Comparison of ENCODE assay signal across 13 mouse cellular contexts in the genomic region with DNA sequence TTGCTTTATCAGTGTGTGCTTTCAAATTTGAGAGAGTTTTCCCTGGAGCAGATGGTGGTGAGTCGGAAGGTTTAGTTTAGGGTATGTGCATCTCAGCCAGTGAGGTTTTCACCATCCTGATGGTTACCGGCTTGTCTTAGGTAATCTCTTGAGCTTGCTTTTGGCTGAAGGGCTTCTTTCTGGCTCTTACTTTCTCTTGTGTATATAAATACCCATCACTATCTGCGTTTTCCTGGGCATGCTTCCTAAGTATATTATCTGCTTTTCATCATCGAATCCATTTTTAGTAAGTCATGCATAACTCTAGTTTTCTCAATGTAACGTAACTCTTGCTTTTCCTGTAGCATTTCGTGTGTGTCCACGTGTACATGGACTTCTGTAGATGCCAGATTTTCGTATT. TPM values are rescaled to one million over a fixed set of nuclear protein-coding genes. Genes with fewer than 3 reads are reported as not detected.
A peak's percentile ranks its signal among the peaks of the same experiment; 100 is the strongest.
DNase-seq lines count a peak whose midpoint lies in the region; ATAC-seq and TF ChIP-seq lines count a peak whose summit lies in the region.
"Had no signal": no experiment of that assay in that cellular context is flagged by ENCODE, and none has a peak within 500 bp of the region (broad histone marks: within the 10 kb centered on the region; RNA-seq: fewer than 3 reads in every experiment).

No protein-coding gene starts in this region.

- no peaks in the 10 kb centered on the region for H3K9me3 ChIP-seq in forebrain, postnatal 0 days (ENCODE audit: low read length)
- H3K9me3 ChIP-seq in forebrain, embryonic 16.5 days (ENCODE audit: control insufficient read depth, low read length) = no peaks in the 10 kb centered on the region
- H3K9me3 ChIP-seq in intestine, embryonic 14.5 days (ENCODE audit: control insufficient read depth, low read length) = no peaks in the 10 kb centered on the region
- no peaks in the 10 kb centered on the region for H3K9me3 ChIP-seq in intestine, postnatal 0 days (ENCODE audit: control insufficient read depth)
- no peaks in the 10 kb centered on the region for H3K9me3 ChIP-seq in liver, embryonic 13.5 days (replicated peaks)
- H3K9me3 ChIP-seq: hindbrain, embryonic 10.5 days; midbrain, embryonic 10.5 days had no signal

- H3K27me3 ChIP-seq in forebrain, postnatal 0 days (ENCODE audit: insufficient read depth, low read length) = no peaks in the 10 kb centered on the region
- no peaks in the 10 kb centered on the region for H3K27me3 ChIP-seq in forebrain, embryonic 16.5 days (replicated peaks; ENCODE audit: control insufficient read depth, insufficient read depth, low read length)
- H3K27me3 ChIP-seq in intestine, embryonic 14.5 days (replicated peaks; ENCODE audit: control insufficient read depth, insufficient read depth, low read length) = no peaks in the 10 kb centered on the region
- no peaks in the 10 kb centered on the region for H3K27me3 ChIP-seq in intestine, postnatal 0 days (replicated peaks; ENCODE audit: control insufficient read depth, insufficient read depth, low read length)
- H3K27me3 ChIP-seq in liver, embryonic 13.5 days = no peaks in the 10 kb centered on the region

- WGBS in forebrain, postnatal 0 days = 70% methylated on average over 8 of the region's 8 CpGs
- 84% methylated on average over 8 of the region's 8 CpGs for WGBS in forebrain, embryonic 16.5 days
- 61% methylated on average over 8 of the region's 8 CpGs for WGBS in intestine, embryonic 14.5 days
- WGBS in intestine, postnatal 0 days = 70% methylated on average over 8 of the region's 8 CpGs
- 33% methylated on average over 8 of the region's 8 CpGs for WGBS in liver, embryonic 13.5 days (ENCODE audit: insufficient replicate concordance)

- DNase-seq in forebrain, postnatal 0 days = peak; percentile 13
- no peak for DNase-seq in intestine, embryonic 14.5 days (ENCODE audit: low spot score)
- DNase-seq in 416B (ENCODE audit: low read depth) = peak; percentile 58
- no peak for DNase-seq in liver, embryonic 13.5 days
- DNase-seq in right cerebral cortex, postnatal 25 days = no peak
- DNase-seq in layer of hippocampus, postnatal 36 days = no peak
- DNase-seq: cerebellum, adult 11-12 months; kidney, adult 2 months had no signal

- H3K36me3 ChIP-seq in forebrain, postnatal 0 days (ENCODE audit: insufficient read depth) = peaks cover 12% of the 10 kb centered on the region
- peaks cover 3% of the 10 kb centered on the region for H3K36me3 ChIP-seq in forebrain, embryonic 16.5 days (ENCODE audit: control insufficient read depth, insufficient read depth)
- peaks cover 20% of the 10 kb centered on the region for H3K36me3 ChIP-seq in intestine, embryonic 14.5 days (ENCODE audit: control insufficient read depth, insufficient read depth, low read length)
- peaks cover 15% of the 10 kb centered on the region for H3K36me3 ChIP-seq in intestine, postnatal 0 days (ENCODE audit: control insufficient read depth, insufficient read depth)
- peaks cover 10% of the 10 kb centered on the region for H3K36me3 ChIP-seq in liver, embryonic 13.5 days

- H3K4me3 ChIP-seq in forebrain, postnatal 0 days (ENCODE audit: low read depth, low read length) = no peak overlapping the region
- H3K4me3 ChIP-seq in forebrain, embryonic 16.5 days (replicated peaks; ENCODE audit: low read length) = no peak overlapping the region
- H3K4me3 ChIP-seq in intestine, embryonic 14.5 days (ENCODE audit: low read depth, low read length) = no peak overlapping the region
- H3K4me3 ChIP-seq in intestine, postnatal 0 days (ENCODE audit: low read depth, low read length) = no peak overlapping the region
- no peak overlapping the region for H3K4me3 ChIP-seq in liver, embryonic 13.5 days (replicated peaks)
- H3K4me3 ChIP-seq: hindbrain, embryonic 10.5 days; midbrain, embryonic 10.5 days had no signal

- no peak overlapping the region for H3K9ac ChIP-seq in forebrain, postnatal 0 days
- H3K9ac ChIP-seq in forebrain, embryonic 16.5 days (replicated peaks; ENCODE audit: low read depth, low read length) = no peak overlapping the region
- no peak overlapping the region for H3K9ac ChIP-seq in intestine, embryonic 14.5 days (ENCODE audit: low read length)
- no peak overlapping the region for H3K9ac ChIP-seq in intestine, postnatal 0 days (ENCODE audit: low read depth, low read length)
- no peak overlapping the region for H3K9ac ChIP-seq in liver, embryonic 13.5 days
- H3K9ac ChIP-seq: liver, embryonic 14.5 days had no signal

- no peaks in the 10 kb centered on the region for H3K4me1 ChIP-seq in forebrain, postnatal 0 days (ENCODE audit: insufficient read depth)
- H3K4me1 ChIP-seq in forebrain, embryonic 16.5 days (replicated peaks; ENCODE audit: control insufficient read depth, insufficient read depth, low read length) = peaks cover 3% of the 10 kb centered on the region; the same call in 1 of the 2 replicates
- H3K4me1 ChIP-seq in intestine, embryonic 14.5 days (replicated peaks; ENCODE audit: control insufficient read depth, insufficient read depth, low read length) = peaks cover 15% of the 10 kb centered on the region
- H3K4me1 ChIP-seq in intestine, postnatal 0 days (replicated peaks; ENCODE audit: control insufficient read depth, insufficient read depth, low read length) = peaks cover 9% of the 10 kb centered on the region; the same call in 1 of the 2 replicates
- peaks cover 26% of the 10 kb centered on the region for H3K4me1 ChIP-seq in liver, embryonic 13.5 days (replicated peaks)
- H3K4me1 ChIP-seq: hindbrain, embryonic 10.5 days; midbrain, embryonic 10.5 days had no signal

- H3K4me2 ChIP-seq in forebrain, postnatal 0 days (ENCODE audit: low read depth) = no peak overlapping the region
- H3K4me2 ChIP-seq in forebrain, embryonic 16.5 days (ENCODE audit: low read length) = no peak overlapping the region
- H3K4me2 ChIP-seq in intestine, embryonic 14.5 days (ENCODE audit: low read length) = no peak overlapping the region
- H3K4me2 ChIP-seq in intestine, postnatal 0 days (replicated peaks; ENCODE audit: low read depth) = no peak overlapping the region
- H3K4me2 ChIP-seq in liver, embryonic 13.5 days = no peak overlapping the region

- TF ChIP-seq CTCF in forebrain, postnatal 0 days (IDR thresholded peaks at IDR 0.05; ENCODE audit: low read depth) = no peak
- no peak for TF ChIP-seq CTCF in intestine, postnatal 0 days (IDR thresholded peaks at IDR 0.05; ENCODE audit: low read depth)

- no peak for ATAC-seq in forebrain, postnatal 0 days
- ATAC-seq in forebrain, embryonic 16.5 days = no peak
- no peak for ATAC-seq in intestine, embryonic 14.5 days (replicated peaks; ENCODE audit: low FRiP score, low TSS enrichment, low read depth)
- ATAC-seq in intestine, postnatal 0 days = no peak
- no peak for ATAC-seq in liver, embryonic 13.5 days (ENCODE audit: low read depth)

- no peak overlapping the region for H3K27ac ChIP-seq in forebrain, postnatal 0 days (ENCODE audit: low read depth, low read length)
- H3K27ac ChIP-seq in forebrain, embryonic 16.5 days (ENCODE audit: low read length) = no peak overlapping the region
- peak overlapping the region; percentile 43 for H3K27ac ChIP-seq in intestine, embryonic 14.5 days (ENCODE audit: low read depth)
- no peak overlapping the region for H3K27ac ChIP-seq in intestine, postnatal 0 days (ENCODE audit: low read depth, low read length)
- 0 out of 2 replicates have a peak overlapping the region, but pooled peaks have one; percentile 9 for H3K27ac ChIP-seq in liver, embryonic 13.5 days
- H3K27ac ChIP-seq: hindbrain, embryonic 10.5 days; liver, embryonic 14.5 days; midbrain, embryonic 10.5 days had no signal

RNA-seq across cellular contexts. Expression of a gene that starts 9.6 kb away (rescaled TPM):
- total RNA-seq in forebrain, postnatal 0 days (2014; rRNA removed) = 91.1 and 108 TPM in 2 replicates
- 93.5 and 95.4 TPM in 2 replicates for polyA plus RNA-seq in forebrain, postnatal 0 days (2015; fragmentation: Nextera tagmentation; extraction: Ambion mirVana)
- polyA plus RNA-seq in forebrain, embryonic 16.5 days (2015; fragmentation: Nextera tagmentation; extraction: Ambion mirVana) = 87.0 and 93.2 TPM in 2 replicates
- 78.4 and 89.5 TPM in 2 replicates for polyA plus RNA-seq in intestine, embryonic 14.5 days (2014; fragmentation: Nextera tagmentation; extraction: Ambion mirVana)
- 103 and 105 TPM in 2 replicates for polyA plus RNA-seq in intestine, postnatal 0 days (2015; fragmentation: Nextera tagmentation; extraction: Ambion mirVana)
- 25.8 and 31.7 TPM in 2 replicates for polyA plus RNA-seq in liver, embryonic 13.5 days (2015; fragmentation: Nextera tagmentation; extraction: Ambion mirVana)
- 10 to 100 TPM; 29.0 to 33.0 TPM for total RNA-seq in layer of hippocampus, postnatal 36 days (2021)

Comparison
In these comparisons a context has a peak if more than half of its experiments do, and no peak if none do; other contexts are left out.
1. H3K27ac ChIP-seq: peak in intestine, embryonic 14.5 days (single experiment) and liver, embryonic 13.5 days (single experiment); none in forebrain, postnatal 0 days (single experiment), forebrain, embryonic 16.5 days (single experiment) and intestine, postnatal 0 days (single experiment).
2. DNase-seq: peak in forebrain, postnatal 0 days (single experiment) and 416B (single experiment); none in intestine, embryonic 14.5 days (single experiment), liver, embryonic 13.5 days (single experiment), right cerebral cortex, postnatal 25 days (single experiment) and layer of hippocampus, postnatal 36 days (0 of 2).